Mouse (Mus musculus): ENCODE results near the gene Pcp4l1. TPM values are rescaled to one million over a fixed set of nuclear protein-coding genes. Genes with fewer than 3 reads are reported as not detected.

Gene Pcp4l1
- polyA plus RNA-seq, 1 experiment from 2014 or later, result 36.2 TPM

- WGBS (ENCODE audit: insufficient replicate concordance), result 71% methylated on average over 10 of the region's 10 CpGs
- Histone ChIP-seq H3K4me1 (ENCODE audit: control insufficient read depth, insufficient read depth, low read length) (peaks cover 5% of the 10 kb centered on the region; the same call in 1 of the 2 replicates), H3K9me3 (replicated peaks; ENCODE audit: control insufficient read depth, low read length) (no peaks in the 10 kb centered on the region), H3K4me3 (ENCODE audit: low read depth, low read length) (no peak within 1 kb of the TSS), H3K36me3 (ENCODE audit: control insufficient read depth, insufficient read depth, low read length) (no peaks in the 10 kb centered on the region), H3K9ac (ENCODE audit: low read depth, low read length) (no peak within 1 kb of the TSS), H3K27me3 (ENCODE audit: control insufficient read depth, insufficient read depth, low read length) (no peaks in the 10 kb centered on the region), H3K4me2 (no peak within 1 kb of the TSS), H3K27ac (ENCODE audit: low read depth, low read length) (no peak within 1 kb of the TSS)
- ATAC-seq (replicated peaks; ENCODE audit: insufficient number of reproducible peaks, low FRiP score, low TSS enrichment), result no peak
These were observed 17.9 kb upstream of the Pcp4l1 start, which contains the start of gene Nr1i3 for GRCm38 (mm10) chr1:171213801-171214496. Gene Nr1i3, plus strand, starts transcription at chr1:171213970.

- no peak overlapping the region for H3K9ac ChIP-seq (ENCODE audit: low read depth, low read length)
- no peak overlapping the region for H3K4me2 ChIP-seq
- no peaks in the 10 kb centered on the region for H3K9me3 ChIP-seq (replicated peaks; ENCODE audit: control insufficient read depth, low read length)
- WGBS (ENCODE audit: insufficient replicate concordance), result 60% methylated on average over 3 of the region's 3 CpGs
- no peak overlapping the region for H3K27ac ChIP-seq (ENCODE audit: low read depth, low read length)
- H3K36me3 ChIP-seq (ENCODE audit: control insufficient read depth, insufficient read depth, low read length), result no peaks in the 10 kb centered on the region
- no peaks in the 10 kb centered on the region for H3K27me3 ChIP-seq (ENCODE audit: control insufficient read depth, insufficient read depth, low read length)
- H3K4me1 ChIP-seq (ENCODE audit: control insufficient read depth, insufficient read depth, low read length), result peaks cover 5% of the 10 kb centered on the region; the same call in 1 of the 2 replicates
- no peak for ATAC-seq (replicated peaks; ENCODE audit: insufficient number of reproducible peaks, low FRiP score, low TSS enrichment)
- no peak overlapping the region for H3K4me3 ChIP-seq (ENCODE audit: low read depth, low read length)
These were observed 16.8 kb upstream of the Pcp4l1 start for GRCm38 (mm10) chr1:171212854-171213253.

- no peaks in the 10 kb centered on the region for H3K27me3 ChIP-seq (ENCODE audit: control insufficient read depth, insufficient read depth, low read length)
- 11% methylated on average over 4 of the region's 4 CpGs for WGBS (ENCODE audit: insufficient replicate concordance)
- H3K9me3 ChIP-seq (replicated peaks; ENCODE audit: control insufficient read depth, low read length), result no peaks in the 10 kb centered on the region
- no peak for ATAC-seq (replicated peaks; ENCODE audit: insufficient number of reproducible peaks, low FRiP score, low TSS enrichment)
- H3K36me3 ChIP-seq (ENCODE audit: control insufficient read depth, insufficient read depth, low read length), result no peaks in the 10 kb centered on the region
- H3K9ac ChIP-seq (ENCODE audit: low read depth, low read length), result no peak overlapping the region
- no peak overlapping the region for H3K27ac ChIP-seq (ENCODE audit: low read depth, low read length)
- H3K4me3 ChIP-seq (ENCODE audit: low read depth, low read length), result no peak overlapping the region
- no peak overlapping the region for H3K4me2 ChIP-seq
- H3K4me1 ChIP-seq (ENCODE audit: control insufficient read depth, insufficient read depth, low read length), result peaks cover 5% of the 10 kb centered on the region; the same call in 1 of the 2 replicates
These were observed 13.3 kb upstream of the Pcp4l1 start for GRCm38 (mm10) chr1:171209409-171209808.

- Histone ChIP-seq H3K9me3 (replicated peaks; ENCODE audit: control insufficient read depth, low read length) (no peaks in the 10 kb centered on the region), H3K36me3 (ENCODE audit: control insufficient read depth, insufficient read depth, low read length) (no peaks in the 10 kb centered on the region), H3K27me3 (ENCODE audit: control insufficient read depth, insufficient read depth, low read length) (no peaks in the 10 kb centered on the region), H3K27ac (ENCODE audit: low read depth, low read length) (no peak overlapping the region), H3K4me3 (ENCODE audit: low read depth, low read length) (no peak overlapping the region), H3K9ac (ENCODE audit: low read depth, low read length) (no peak overlapping the region), H3K4me1 (ENCODE audit: control insufficient read depth, insufficient read depth, low read length) (peaks cover 5% of the 10 kb centered on the region; the same call in 1 of the 2 replicates), H3K4me2 (no peak overlapping the region)
- no peak for ATAC-seq (replicated peaks; ENCODE audit: insufficient number of reproducible peaks, low FRiP score, low TSS enrichment)
- WGBS (ENCODE audit: insufficient replicate concordance), result 66% methylated on average over 6 of the region's 6 CpGs
These were observed 9.8 kb upstream of the Pcp4l1 start for GRCm38 (mm10) chr1:171205704-171206493.

- H3K27ac ChIP-seq (ENCODE audit: low read depth, low read length), result no peak overlapping the region
- H3K27me3 ChIP-seq (ENCODE audit: control insufficient read depth, insufficient read depth, low read length), result no peaks in the 10 kb centered on the region
- no peaks in the 10 kb centered on the region for H3K36me3 ChIP-seq (ENCODE audit: control insufficient read depth, insufficient read depth, low read length)
- no peak overlapping the region for H3K4me2 ChIP-seq
- H3K9me3 ChIP-seq (replicated peaks; ENCODE audit: control insufficient read depth, low read length), result no peaks in the 10 kb centered on the region
- H3K4me1 ChIP-seq (ENCODE audit: control insufficient read depth, insufficient read depth, low read length), result peaks cover under 1% of the 10 kb centered on the region; the same call in 1 of the 2 replicates
- 50% methylated on average over 7 of the region's 7 CpGs for WGBS (ENCODE audit: insufficient replicate concordance)
- H3K4me3 ChIP-seq (ENCODE audit: low read depth, low read length), result no peak overlapping the region
- H3K9ac ChIP-seq (ENCODE audit: low read depth, low read length), result no peak overlapping the region
- ATAC-seq (replicated peaks; ENCODE audit: insufficient number of reproducible peaks, low FRiP score, low TSS enrichment), result no peak
These were observed 8.2 kb upstream of the Pcp4l1 start for GRCm38 (mm10) chr1:171204249-171204644.

- Histone ChIP-seq H3K36me3 (ENCODE audit: control insufficient read depth, insufficient read depth, low read length) (no peaks in the 10 kb centered on the region), H3K4me2 (no peak overlapping the region), H3K9me3 (replicated peaks; ENCODE audit: control insufficient read depth, low read length) (no peaks in the 10 kb centered on the region), H3K27ac (ENCODE audit: low read depth, low read length) (no peak overlapping the region), H3K4me1 (ENCODE audit: control insufficient read depth, insufficient read depth, low read length) (no peaks in the 10 kb centered on the region), H3K4me3 (ENCODE audit: low read depth, low read length) (no peak overlapping the region), H3K27me3 (ENCODE audit: control insufficient read depth, insufficient read depth, low read length) (no peaks in the 10 kb centered on the region), H3K9ac (ENCODE audit: low read depth, low read length) (no peak overlapping the region)
- ATAC-seq (replicated peaks; ENCODE audit: insufficient number of reproducible peaks, low FRiP score, low TSS enrichment), result no peak
- WGBS (ENCODE audit: insufficient replicate concordance), result 52% methylated on average over 10 of the region's 11 CpGs
These were observed 7.6 kb upstream of the Pcp4l1 start for GRCm38 (mm10) chr1:171203471-171204248.

- 95% methylated on average over 1 of the region's 1 CpGs for WGBS (ENCODE audit: insufficient replicate concordance)
- Histone ChIP-seq H3K4me1 (ENCODE audit: control insufficient read depth, insufficient read depth, low read length) (peaks cover 2% of the 10 kb centered on the region; the same call in 1 of the 2 replicates), H3K9ac (ENCODE audit: low read depth, low read length) (no peak overlapping the region), H3K4me2 (no peak overlapping the region), H3K27me3 (ENCODE audit: control insufficient read depth, insufficient read depth, low read length) (peaks cover 5% of the 10 kb centered on the region; the same call in 1 of the 2 replicates), H3K9me3 (replicated peaks; ENCODE audit: control insufficient read depth, low read length) (no peaks in the 10 kb centered on the region), H3K4me3 (ENCODE audit: low read depth, low read length) (no peak overlapping the region), H3K36me3 (ENCODE audit: control insufficient read depth, insufficient read depth, low read length) (no peaks in the 10 kb centered on the region), H3K27ac (ENCODE audit: low read depth, low read length) (no peak overlapping the region)
- ATAC-seq (replicated peaks; ENCODE audit: insufficient number of reproducible peaks, low FRiP score, low TSS enrichment), result no peak
These were observed 4.7 kb upstream of the Pcp4l1 start for GRCm38 (mm10) chr1:171200769-171201168.

- 46% methylated on average over 1 of the region's 1 CpGs for WGBS (ENCODE audit: insufficient replicate concordance)
- peaks cover 17% of the 10 kb centered on the region; the same call in 1 of the 2 replicates for H3K27me3 ChIP-seq (ENCODE audit: control insufficient read depth, insufficient read depth, low read length)
- H3K36me3 ChIP-seq (ENCODE audit: control insufficient read depth, insufficient read depth, low read length), result no peaks in the 10 kb centered on the region
- H3K4me3 ChIP-seq (ENCODE audit: low read depth, low read length), result no peak overlapping the region
- no peak for ATAC-seq (replicated peaks; ENCODE audit: insufficient number of reproducible peaks, low FRiP score, low TSS enrichment)
- H3K9me3 ChIP-seq (replicated peaks; ENCODE audit: control insufficient read depth, low read length), result no peaks in the 10 kb centered on the region
- peaks cover 13% of the 10 kb centered on the region for H3K4me1 ChIP-seq (ENCODE audit: control insufficient read depth, insufficient read depth, low read length)
- H3K9ac ChIP-seq (ENCODE audit: low read depth, low read length), result no peak overlapping the region
- no peak overlapping the region for H3K4me2 ChIP-seq
- H3K27ac ChIP-seq (ENCODE audit: low read depth, low read length), result no peak overlapping the region
These were observed 3.5 kb upstream of the Pcp4l1 start for GRCm38 (mm10) chr1:171199532-171199931.
